Mouse (Mus musculus) stomach, embryonic 14.5 days (tissue): ENCODE measurements around the gene Pde4d. TPM values are rescaled to one million over a fixed set of nuclear protein-coding genes. Genes with fewer than 3 reads are reported as not detected.

Experiments
- ATAC-seq: fragments of 200-750 bp; cut with Nextera tagmentation; 2 replicates; pipeline ENCODE4 v1.8.0; 2017; ENCODE audit warnings: low read depth, moderate TSS enrichment; ENCODE audit not compliant: insufficient number of reproducible peaks, insufficient read depth, low FRiP score
- H3K27ac ChIP-seq: fragments of 300-500 bp; sonication (generic); 2 replicates; pipeline ENCODE4 v1.5.1; 2014; ENCODE audit warnings: mild to moderate bottlenecking, low read length, moderate library complexity, mixed read lengths
- H3K27me3 ChIP-seq: fragments of 300-500 bp; sonication (generic); 2 replicates; pipeline ENCODE4 v1.6.1; 2014; ENCODE audit warnings: low read length, control low read depth, mixed read lengths; ENCODE audit not compliant: control insufficient read depth, insufficient read depth
- H3K36me3 ChIP-seq: fragments of 300-500 bp; sonication (generic); 2 replicates; pipeline ENCODE4 v1.6.1; 2014; ENCODE audit warnings: mild to moderate bottlenecking, control low read depth, low read length, moderate library complexity, mixed read lengths; ENCODE audit not compliant: control insufficient read depth, insufficient read depth
- H3K4me1 ChIP-seq: fragments of 300-500 bp; sonication (generic); 2 replicates; pipeline ENCODE4 v1.6.1; 2014; ENCODE audit warnings: low read length, control low read depth, mixed read lengths; ENCODE audit not compliant: control insufficient read depth, insufficient read depth
- H3K4me2 ChIP-seq: fragments of 300-500 bp; sonication (generic); replicated peaks from 2 replicates; pipeline ENCODE4 v1.6.1; 2014; ENCODE audit warnings: low read depth, low read length, control low read depth
- H3K4me3 ChIP-seq: fragments of 300-500 bp; sonication (generic); 2 replicates; pipeline ENCODE4 v1.5.1; 2014; ENCODE audit warnings: low read depth, low read length, control low read depth
- H3K9ac ChIP-seq: fragments of 300-500 bp; sonication (generic); replicated peaks from 2 replicates; pipeline ENCODE4 v1.6.1; 2014; ENCODE audit warnings: low read depth, mild to moderate bottlenecking, control low read depth, low read length, moderate library complexity, mixed read lengths
- H3K9me3 ChIP-seq: fragments of 300-500 bp; sonication (generic); 2 replicates; pipeline ENCODE4 v1.6.1; 2016; ENCODE audit warnings: low read depth, low read length, control low read depth; ENCODE audit not compliant: control insufficient read depth
- WGBS: fragments of 180-500 bp; shearing (Covaris S2); extraction: QIAGEN DNeasy Blood & Tissue Kit; methylation state at CpG from one replicate; pipeline ENCODE4 v1.1.7; 2014; 5-methylcytosine and 5-hydroxymethylcytosine counted together
- polyA plus RNA-seq: library from polyadenylated mRNA; unstranded; fragments of >200 nt; fragmentation: Nextera tagmentation; extraction: Ambion mirVana; gene quantifications from 2 replicates; pipeline ENCODE4 v1.2.1, GENCODE M21; 2014

Gene Pde4d
- polyA plus RNA-seq, 1 experiment from 2014 or later = 29.3 TPM

- Histone ChIP-seq H3K9ac (no peak overlapping the region), H3K4me1 (no peaks in the 10 kb centered on the region), H3K4me2 (no peak overlapping the region), H3K4me3 (no peak overlapping the region), H3K27me3 (no peaks in the 10 kb centered on the region), H3K27ac (no peak overlapping the region), H3K36me3 (no peaks in the 10 kb centered on the region), H3K9me3 (no peaks in the 10 kb centered on the region)
- no peak for ATAC-seq
- WGBS = 70% methylated on average over 6 of the region's 6 CpGs
These were observed 1272.7 kb downstream of the Pde4d start for GRCm38 (mm10) chr13:109722237-109723119.

- Histone ChIP-seq H3K27ac (no peak overlapping the region), H3K4me1 (no peaks in the 10 kb centered on the region), H3K9me3 (no peaks in the 10 kb centered on the region), H3K27me3 (no peaks in the 10 kb centered on the region), H3K4me2 (no peak overlapping the region), H3K9ac (no peak overlapping the region), H3K4me3 (no peak overlapping the region), H3K36me3 (no peaks in the 10 kb centered on the region)
- 73% methylated on average over 5 of the region's 5 CpGs for WGBS
- ATAC-seq = no peak
These were observed 1277.6 kb downstream of the Pde4d start for GRCm38 (mm10) chr13:109727346-109727745.

- Histone ChIP-seq H3K9ac (no peak overlapping the region), H3K27ac (no peak overlapping the region), H3K4me1 (no peaks in the 10 kb centered on the region), H3K36me3 (no peaks in the 10 kb centered on the region), H3K4me2 (no peak overlapping the region), H3K4me3 (no peak overlapping the region), H3K9me3 (no peaks in the 10 kb centered on the region), H3K27me3 (no peaks in the 10 kb centered on the region)
- ATAC-seq = no peak
- WGBS = 93% methylated on average over 4 of the region's 4 CpGs
These were observed 1279.9 kb downstream of the Pde4d start for GRCm38 (mm10) chr13:109729612-109730011.

- Histone ChIP-seq H3K9ac (no peak overlapping the region), H3K4me2 (no peak overlapping the region), H3K27ac (no peak overlapping the region), H3K4me3 (no peak overlapping the region), H3K9me3 (no peaks in the 10 kb centered on the region), H3K4me1 (no peaks in the 10 kb centered on the region), H3K27me3 (no peaks in the 10 kb centered on the region), H3K36me3 (no peaks in the 10 kb centered on the region)
- 70% methylated on average over 5 of the region's 5 CpGs for WGBS
- no peak for ATAC-seq
These were observed 1283.1 kb downstream of the Pde4d start for GRCm38 (mm10) chr13:109732655-109733376.

GRCm38 (mm10) chr13:109736290-109737078 lies 1286.7 kb downstream of the Pde4d start:
- 45% methylated on average over 8 of the region's 8 CpGs for WGBS
- no peaks in the 10 kb centered on the region for H3K27me3 ChIP-seq
- no peak overlapping the region for H3K4me2 ChIP-seq
- H3K36me3 ChIP-seq = no peaks in the 10 kb centered on the region
- H3K4me3 ChIP-seq = no peak overlapping the region
- ATAC-seq = no peak
- no peaks in the 10 kb centered on the region for H3K9me3 ChIP-seq
- no peak overlapping the region for H3K27ac ChIP-seq
- no peak overlapping the region for H3K9ac ChIP-seq
- H3K4me1 ChIP-seq = no peaks in the 10 kb centered on the region

- H3K9ac ChIP-seq = no peak overlapping the region
- no peak for ATAC-seq
- H3K27me3 ChIP-seq = no peaks in the 10 kb centered on the region
- no peak overlapping the region for H3K4me2 ChIP-seq
- H3K27ac ChIP-seq = no peak overlapping the region
- no peak overlapping the region for H3K4me3 ChIP-seq
- H3K9me3 ChIP-seq = no peaks in the 10 kb centered on the region
- no peaks in the 10 kb centered on the region for H3K4me1 ChIP-seq
- no peaks in the 10 kb centered on the region for H3K36me3 ChIP-seq
These were observed 1296.7 kb downstream of the Pde4d start for GRCm38 (mm10) chr13:109746492-109746891.

- ATAC-seq = peak; percentile 23; the same call in 1 of the 2 replicates
These were observed 1302.6 kb downstream of the Pde4d start for GRCm38 (mm10) chr13:109752236-109752863.

GRCm38 (mm10) chr13:109756854-109757253 lies 1307.1 kb downstream of the Pde4d start:
- Histone ChIP-seq H3K4me1 (no peaks in the 10 kb centered on the region), H3K27me3 (no peaks in the 10 kb centered on the region), H3K36me3 (no peaks in the 10 kb centered on the region), H3K4me3 (no peak overlapping the region), H3K9me3 (no peaks in the 10 kb centered on the region), H3K4me2 (no peak overlapping the region), H3K27ac (no peak overlapping the region), H3K9ac (no peak overlapping the region)
- ATAC-seq = no peak
- 89% methylated on average over 5 of the region's 5 CpGs for WGBS

More at GRCm38 (mm10) chr13:109752236-109752863, 1302.6 kb downstream of the Pde4d start:
- H3K9ac ChIP-seq = no peak overlapping the region
- H3K4me3 ChIP-seq = no peak overlapping the region
- no peaks in the 10 kb centered on the region for H3K27me3 ChIP-seq
- 24% methylated on average over 8 of the region's 8 CpGs for WGBS
- no peaks in the 10 kb centered on the region for H3K4me1 ChIP-seq
- H3K36me3 ChIP-seq = no peaks in the 10 kb centered on the region
- no peak overlapping the region for H3K4me2 ChIP-seq
- H3K9me3 ChIP-seq = no peaks in the 10 kb centered on the region
- no peak overlapping the region for H3K27ac ChIP-seq
